Mouse (Mus musculus): ENCODE measurements around the gene Krt17. TPM values are rescaled to one million over a fixed set of nuclear protein-coding genes. Genes with fewer than 3 reads are reported as not detected.
A peak's percentile ranks its signal among the peaks of the same experiment; 100 is the strongest.
"Not testable (repeated sequence)": the region's sequence is repeated elsewhere in the genome, so short reads cannot be mapped to it uniquely, and the experiment has no call there.

The Krt17 gene
- 0.11 and 0.16 TPM in 2 replicates for polyA plus RNA-seq (2012; rRNA removed)

DNA sequence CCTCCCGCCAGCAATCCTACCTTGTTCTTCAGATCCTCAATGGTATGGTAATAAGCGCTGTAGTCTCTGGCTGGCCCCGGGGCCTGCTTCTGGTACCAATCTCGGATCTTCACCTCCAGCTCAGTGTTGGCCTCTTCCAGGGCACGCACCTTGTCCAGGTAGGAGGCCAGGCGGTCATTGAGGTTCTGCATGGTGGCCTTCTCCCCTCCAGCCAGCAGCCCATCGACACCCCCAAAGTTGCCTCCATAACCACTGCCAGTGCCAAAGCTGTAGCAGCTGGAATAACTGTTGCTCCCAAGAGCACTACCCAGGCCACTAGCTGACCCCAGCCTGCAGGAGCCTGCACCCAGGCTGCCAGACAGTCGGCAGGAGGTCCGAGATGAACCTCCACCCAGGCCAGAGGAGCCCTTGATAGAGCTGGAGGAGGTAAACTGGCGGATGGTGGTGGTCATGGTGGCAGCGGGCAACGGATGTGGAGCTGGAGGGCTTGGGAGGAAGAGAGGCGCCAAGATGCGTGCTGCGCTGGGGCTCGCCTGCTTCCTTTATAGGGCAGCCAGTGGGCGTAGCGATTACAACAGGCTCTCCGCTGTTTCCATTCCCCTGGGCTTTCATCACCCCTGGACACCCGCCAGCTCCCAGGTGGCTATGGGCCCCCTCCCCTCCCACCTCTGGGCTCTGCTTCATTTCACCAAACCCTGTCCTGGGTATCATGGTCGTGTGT is at the start of gene Krt17:
TSS of gene Krt17 (minus strand) at position 516 of the 721 bp plus-strand sequence.
- no peaks in the 10 kb centered on the region for H3K27me3 ChIP-seq (ENCODE audit: control insufficient read depth, insufficient read depth, low read length)
- no peaks in the 10 kb centered on the region for H3K4me1 ChIP-seq (ENCODE audit: control insufficient read depth, insufficient read depth, low read length)
- 68% methylated on average over 21 of the region's 21 CpGs for WGBS
- H3K4me3 ChIP-seq (replicated peaks; ENCODE audit: insufficient read depth, low read depth, low read length): no peak within 1 kb of the TSS
- H3K27ac ChIP-seq (ENCODE audit: insufficient read depth, low read length): no peak within 1 kb of the TSS
- TF ChIP-seq POLR2A (IDR thresholded peaks at IDR 0.05; ENCODE audit: borderline replicate concordance, insufficient read depth, low read length) (no peak), CTCF (IDR thresholded peaks at IDR 0.05; ENCODE audit: borderline replicate concordance, insufficient read depth, low read depth, low read length) (no peak)
- no peak for DNase-seq

GRCm38 (mm10) chr11:100308672-100309071 is 47.8 kb upstream of the Krt17 start:
- DNase-seq; H3K27me3 ChIP-seq (ENCODE audit: control insufficient read depth, insufficient read depth, low read length); H3K4me3 ChIP-seq (replicated peaks; ENCODE audit: insufficient read depth, low read depth, low read length); H3K27ac ChIP-seq (ENCODE audit: insufficient read depth, low read length); H3K4me1 ChIP-seq (ENCODE audit: control insufficient read depth, insufficient read depth, low read length): not testable (repeated sequence)
- WGBS: 85% methylated on average over 6 of the region's 6 CpGs

GRCm38 (mm10) chr11:100307900-100308299 is 47.1 kb upstream of the Krt17 start:
- no peak for TF ChIP-seq POLR2A (IDR thresholded peaks at IDR 0.05; ENCODE audit: borderline replicate concordance, insufficient read depth, low read length)
- no peak for TF ChIP-seq CTCF (IDR thresholded peaks at IDR 0.05; ENCODE audit: borderline replicate concordance, insufficient read depth, low read depth, low read length)
- WGBS: 94% methylated on average over 5 of the region's 5 CpGs

GRCm38 (mm10) chr11:100301292-100301691 is 40.5 kb upstream of the Krt17 start:
- Histone ChIP-seq H3K27ac (ENCODE audit: insufficient read depth, low read length) (no peak overlapping the region), H3K27me3 (ENCODE audit: control insufficient read depth, insufficient read depth, low read length) (no peaks in the 10 kb centered on the region), H3K4me3 (replicated peaks; ENCODE audit: insufficient read depth, low read depth, low read length) (no peak overlapping the region), H3K4me1 (ENCODE audit: control insufficient read depth, insufficient read depth, low read length) (no peaks in the 10 kb centered on the region)
- 88% methylated on average over 5 of the region's 5 CpGs for WGBS
- TF ChIP-seq POLR2A (IDR thresholded peaks at IDR 0.05; ENCODE audit: borderline replicate concordance, insufficient read depth, low read length) (no peak), CTCF (IDR thresholded peaks at IDR 0.05; ENCODE audit: borderline replicate concordance, insufficient read depth, low read depth, low read length) (no peak)
- no peak for DNase-seq

More at GRCm38 (mm10) chr11:100307900-100308299, 47.1 kb upstream of the Krt17 start:
- H3K27ac ChIP-seq (ENCODE audit: insufficient read depth, low read length): no peak overlapping the region
- H3K4me1 ChIP-seq (ENCODE audit: control insufficient read depth, insufficient read depth, low read length): peaks cover 3% of the 10 kb centered on the region; the same call in 1 of the 2 replicates
- no peak for DNase-seq
- H3K4me3 ChIP-seq (replicated peaks; ENCODE audit: insufficient read depth, low read depth, low read length): no peak overlapping the region
- no peaks in the 10 kb centered on the region for H3K27me3 ChIP-seq (ENCODE audit: control insufficient read depth, insufficient read depth, low read length)

GRCm38 (mm10) chr11:100300293-100300692 is 39.5 kb upstream of the Krt17 start:
- 12% methylated on average over 5 of the region's 5 CpGs for WGBS
- DNase-seq: peak; percentile 37 to 69
- Histone ChIP-seq H3K27ac (ENCODE audit: insufficient read depth, low read length) (no peak overlapping the region), H3K4me3 (replicated peaks; ENCODE audit: insufficient read depth, low read depth, low read length) (no peak overlapping the region), H3K4me1 (ENCODE audit: control insufficient read depth, insufficient read depth, low read length) (no peaks in the 10 kb centered on the region), H3K27me3 (ENCODE audit: control insufficient read depth, insufficient read depth, low read length) (no peaks in the 10 kb centered on the region)
- TF ChIP-seq POLR2A (IDR thresholded peaks at IDR 0.05; ENCODE audit: borderline replicate concordance, insufficient read depth, low read length) (no peak), CTCF (IDR thresholded peaks at IDR 0.05; ENCODE audit: borderline replicate concordance, insufficient read depth, low read depth, low read length) (peak; percentile 85)

- DNase-seq: peak; percentile 64 to 83
- 17% methylated on average over 18 of the region's 18 CpGs for WGBS
- no peak overlapping the region for H3K27ac ChIP-seq (ENCODE audit: insufficient read depth, low read length)
- H3K4me1 ChIP-seq (ENCODE audit: control insufficient read depth, insufficient read depth, low read length): no peaks in the 10 kb centered on the region
- no peaks in the 10 kb centered on the region for H3K27me3 ChIP-seq (ENCODE audit: control insufficient read depth, insufficient read depth, low read length)
- TF ChIP-seq CTCF (IDR thresholded peaks at IDR 0.05; ENCODE audit: borderline replicate concordance, insufficient read depth, low read depth, low read length) (peak; percentile 85), POLR2A (IDR thresholded peaks at IDR 0.05; ENCODE audit: borderline replicate concordance, insufficient read depth, low read length) (no peak)
- H3K4me3 ChIP-seq (replicated peaks; ENCODE audit: insufficient read depth, low read depth, low read length): peak overlapping the region; percentile 18
Observed at GRCm38 (mm10) chr11:100298274-100299036, 37.6 kb upstream of the Krt17 start.

DNA sequence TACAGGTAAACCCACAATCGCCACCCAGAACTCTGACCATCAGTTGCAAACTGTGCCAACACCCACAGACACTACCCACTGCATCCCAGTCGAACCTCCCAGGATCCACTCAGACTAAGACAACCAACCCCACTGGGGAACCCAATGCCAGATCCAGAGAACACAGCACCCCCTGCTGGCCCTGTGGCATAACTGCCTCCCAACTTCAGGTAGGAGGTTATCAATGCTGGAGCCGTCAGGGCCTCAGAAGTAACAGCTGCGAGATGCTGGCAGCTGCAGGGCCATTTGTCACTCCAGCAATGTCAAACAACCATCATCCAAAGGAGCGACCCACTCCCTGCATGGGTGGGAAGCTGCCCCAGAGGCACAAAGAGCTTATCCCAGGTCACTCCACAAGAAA is 37.0 kb upstream of the Krt17 start:
- Histone ChIP-seq H3K27ac (ENCODE audit: insufficient read depth, low read length) (no peak overlapping the region), H3K27me3 (ENCODE audit: control insufficient read depth, insufficient read depth, low read length) (no peaks in the 10 kb centered on the region), H3K4me3 (replicated peaks; ENCODE audit: insufficient read depth, low read depth, low read length) (no peak overlapping the region), H3K4me1 (ENCODE audit: control insufficient read depth, insufficient read depth, low read length) (no peaks in the 10 kb centered on the region)
- peak; percentile 42 for TF ChIP-seq CTCF (IDR thresholded peaks at IDR 0.05; ENCODE audit: borderline replicate concordance, insufficient read depth, low read depth, low read length)
- no peak for TF ChIP-seq POLR2A (IDR thresholded peaks at IDR 0.05; ENCODE audit: borderline replicate concordance, insufficient read depth, low read length)
- WGBS: 32% methylated on average over 5 of the region's 5 CpGs
- no peak for DNase-seq

DNA sequence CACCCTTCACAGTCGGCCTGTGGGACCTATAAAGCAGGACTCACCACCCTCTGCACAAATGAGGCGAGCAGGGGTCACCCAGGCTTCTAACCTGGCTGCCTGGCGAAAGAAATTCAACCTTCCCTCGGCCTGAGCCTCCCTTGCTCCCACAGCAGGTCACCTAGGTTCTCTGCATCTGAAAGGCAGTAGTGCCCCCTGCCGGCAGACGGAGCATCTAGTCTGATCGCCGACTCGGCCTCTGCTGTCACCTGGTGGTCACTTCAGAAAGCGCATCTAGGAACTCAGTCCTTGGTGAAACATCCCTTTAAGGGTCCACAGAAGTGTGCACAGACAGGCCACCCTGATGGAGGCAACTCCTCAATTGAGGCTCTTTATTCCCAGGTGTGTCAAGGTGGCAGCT is 34.5 kb upstream of the Krt17 start:
- WGBS: 8% methylated on average over 10 of the region's 10 CpGs
- Histone ChIP-seq H3K27me3 (ENCODE audit: control insufficient read depth, insufficient read depth, low read length) (no peaks in the 10 kb centered on the region), H3K4me3 (replicated peaks; ENCODE audit: insufficient read depth, low read depth, low read length) (no peak overlapping the region), H3K27ac (ENCODE audit: insufficient read depth, low read length) (no peak overlapping the region), H3K4me1 (ENCODE audit: control insufficient read depth, insufficient read depth, low read length) (no peaks in the 10 kb centered on the region)
- TF ChIP-seq CTCF (IDR thresholded peaks at IDR 0.05; ENCODE audit: borderline replicate concordance, insufficient read depth, low read depth, low read length): peak; percentile 99
- TF ChIP-seq POLR2A (IDR thresholded peaks at IDR 0.05; ENCODE audit: borderline replicate concordance, insufficient read depth, low read length): no peak
- DNase-seq: peak; percentile 57 to 75

Data from cerebellum, adult 2 months (tissue).